Mouse (Mus musculus) kidney, adult 2 months (tissue): Measurements from ENCODE around the gene Serpina6.

Experiments
- CTCF ChIP-seq: fragments of 200-500 bp; conservative IDR thresholded peaks from 2 replicates; pipeline ENCODE4 v1.5.1; 2011; ENCODE audit warnings: low read depth, mild to moderate bottlenecking, control low read depth, low read length, moderate library complexity, mixed read lengths; ENCODE audit not compliant: insufficient read depth, insufficient read length
- POLR2A ChIP-seq: fragments of 200-500 bp; IDR thresholded peaks from one replicate; pipeline ENCODE4 v1.6.1; 2011; ENCODE audit warnings: low read depth, low read length, control low read depth

DNA sequence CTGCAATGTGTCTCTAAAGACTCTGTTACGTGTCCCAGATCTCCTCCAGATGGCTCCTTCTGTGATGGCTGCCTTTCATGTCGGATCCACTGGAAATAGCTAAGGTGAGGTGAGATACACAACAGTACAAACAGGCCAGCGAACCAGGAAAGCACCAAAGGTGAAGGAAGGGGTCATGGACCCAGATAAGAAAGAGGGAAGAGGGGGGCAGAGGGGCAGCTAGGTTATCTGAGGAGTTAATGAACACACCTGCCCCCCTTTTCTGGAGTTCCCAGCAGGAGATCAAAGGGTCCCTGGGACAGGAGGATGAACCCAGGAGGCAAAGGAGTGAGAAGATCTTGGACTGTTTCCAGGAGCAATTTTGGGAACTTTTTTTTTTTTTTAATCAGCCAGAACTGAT is 28.4 kb upstream of the Serpina6 start:
- no peak for TF ChIP-seq CTCF
- TF ChIP-seq POLR2A = no peak
